Mouse (Mus musculus): ENCODE results near the gene Azgp1. TPM values are rescaled to one million over a fixed set of nuclear protein-coding genes. Genes with fewer than 3 reads are reported as not detected.
"Not testable (repeated sequence)": the region's sequence is repeated elsewhere in the genome, so short reads cannot be mapped to it uniquely, and the experiment has no call there.

Azgp1 gene
- not detected in 2 replicates for polyA plus RNA-seq (2016; fragmentation: Nextera tagmentation; extraction: Ambion mirVana)

- no peaks in the 10 kb centered on the region for H3K4me1 ChIP-seq
- no peaks in the 10 kb centered on the region for H3K27me3 ChIP-seq (ENCODE audit: low read depth, poor library complexity, severe bottlenecking)
- no peak for DNase-seq (ENCODE audit: low spot score)
- 84% methylated on average over 4 of the region's 4 CpGs for WGBS
- no peaks in the 10 kb centered on the region for H3K36me3 ChIP-seq
- H3K4me3 ChIP-seq = no peak within 1 kb of the TSS
- no peaks in the 10 kb centered on the region for H3K9me3 ChIP-seq (replicated peaks)
- no peak within 1 kb of the TSS for H3K27ac ChIP-seq
Observed at GRCm38 (mm10) chr5:137981300-137981699, at the start of gene Azgp1. TSS of gene Azgp1 (plus strand) at chr5:137981520.

DNA sequence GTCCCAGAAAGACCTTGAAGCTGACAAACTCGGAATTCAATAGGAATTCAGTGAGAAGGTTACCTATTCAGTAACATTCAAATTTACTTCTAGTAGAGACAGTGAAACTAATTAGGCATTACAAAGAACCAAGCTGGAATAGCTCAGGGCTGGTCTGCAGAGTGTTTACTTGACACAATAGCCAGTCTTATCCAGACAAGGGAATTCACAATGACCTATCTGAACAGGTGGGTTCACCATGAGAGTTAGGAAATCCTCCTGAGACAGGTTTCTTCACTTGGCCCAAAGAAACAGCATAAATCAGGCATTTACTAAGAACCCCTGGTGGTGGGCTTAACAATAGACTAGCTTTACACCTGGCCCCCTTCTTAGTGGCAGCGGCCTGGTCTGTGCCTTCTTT, 47.4 kb upstream of the Azgp1 start:
- whole genome bisulfite sequencing = 79% methylated on average over 2 of the region's 2 CpGs
- H3K4me1 ChIP-seq; H3K27ac ChIP-seq; H3K4me3 ChIP-seq; DNase-seq (ENCODE audit: low spot score); H3K36me3 ChIP-seq; H3K9me3 ChIP-seq (replicated peaks); H3K27me3 ChIP-seq (ENCODE audit: low read depth, poor library complexity, severe bottlenecking): not testable (repeated sequence)

GRCm38 (mm10) chr5:137936486-137936885, 44.8 kb upstream of the Azgp1 start:
- Histone ChIP-seq H3K4me3 (no peak overlapping the region), H3K4me1 (no peaks in the 10 kb centered on the region)

GRCm38 (mm10) chr5:137937238-137937637, 44.1 kb upstream of the Azgp1 start:
- WGBS = 70% methylated on average over 4 of the region's 4 CpGs

More at GRCm38 (mm10) chr5:137936486-137936885, 44.8 kb upstream of the Azgp1 start:
- Histone ChIP-seq H3K27ac (no peak overlapping the region), H3K27me3 (ENCODE audit: low read depth, poor library complexity, severe bottlenecking) (no peaks in the 10 kb centered on the region), H3K36me3 (no peaks in the 10 kb centered on the region), H3K9me3 (replicated peaks) (no peaks in the 10 kb centered on the region)
- WGBS = 88% methylated on average over 2 of the region's 2 CpGs
- no peak for DNase-seq (ENCODE audit: low spot score)

DNA sequence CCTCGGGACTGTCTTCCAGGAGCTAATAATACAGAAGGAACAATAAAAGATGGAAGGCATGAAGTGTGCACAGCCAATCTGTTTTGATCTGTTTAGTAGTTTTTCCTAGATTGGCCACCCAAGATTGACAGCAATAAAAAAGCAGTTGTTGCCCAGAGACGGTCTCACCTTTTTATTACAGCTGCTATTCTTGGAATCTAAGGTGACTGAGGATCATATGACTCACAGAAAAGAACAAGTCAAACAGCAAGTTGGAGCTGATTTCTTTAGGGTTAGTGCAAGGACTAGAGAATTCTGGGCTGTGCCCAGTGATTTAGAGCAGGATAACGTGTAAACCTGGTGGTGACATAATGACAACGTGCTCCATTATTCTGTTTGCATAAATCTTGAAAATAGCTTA, 40.4 kb upstream of the Azgp1 start:
- no peak for DNase-seq (ENCODE audit: low spot score)
- H3K4me3 ChIP-seq = no peak overlapping the region
- H3K36me3 ChIP-seq = no peaks in the 10 kb centered on the region
- no peaks in the 10 kb centered on the region for H3K27me3 ChIP-seq (ENCODE audit: low read depth, poor library complexity, severe bottlenecking)
- H3K4me1 ChIP-seq = no peaks in the 10 kb centered on the region
- H3K9me3 ChIP-seq (replicated peaks) = no peaks in the 10 kb centered on the region
- WGBS = 75% methylated on average over 4 of the region's 4 CpGs
- H3K27ac ChIP-seq = no peak overlapping the region

More at GRCm38 (mm10) chr5:137937238-137937637, 44.1 kb upstream of the Azgp1 start:
- H3K27ac ChIP-seq = no peak overlapping the region
- no peaks in the 10 kb centered on the region for H3K27me3 ChIP-seq (ENCODE audit: low read depth, poor library complexity, severe bottlenecking)
- no peaks in the 10 kb centered on the region for H3K9me3 ChIP-seq (replicated peaks)
- no peaks in the 10 kb centered on the region for H3K36me3 ChIP-seq
- H3K4me1 ChIP-seq = no peaks in the 10 kb centered on the region
- no peak for DNase-seq (ENCODE audit: low spot score)
- H3K4me3 ChIP-seq = no peak overlapping the region

GRCm38 (mm10) chr5:137943133-137943532, 38.2 kb upstream of the Azgp1 start:
- no peaks in the 10 kb centered on the region for H3K9me3 ChIP-seq (replicated peaks)
- H3K4me1 ChIP-seq = no peaks in the 10 kb centered on the region
- no peaks in the 10 kb centered on the region for H3K27me3 ChIP-seq (ENCODE audit: low read depth, poor library complexity, severe bottlenecking)
- WGBS = 68% methylated on average over 1 of the region's 1 CpGs
- H3K27ac ChIP-seq = no peak overlapping the region
- H3K4me3 ChIP-seq = no peak overlapping the region
- H3K36me3 ChIP-seq = no peaks in the 10 kb centered on the region
- DNase-seq (ENCODE audit: low spot score) = no peak

DNA sequence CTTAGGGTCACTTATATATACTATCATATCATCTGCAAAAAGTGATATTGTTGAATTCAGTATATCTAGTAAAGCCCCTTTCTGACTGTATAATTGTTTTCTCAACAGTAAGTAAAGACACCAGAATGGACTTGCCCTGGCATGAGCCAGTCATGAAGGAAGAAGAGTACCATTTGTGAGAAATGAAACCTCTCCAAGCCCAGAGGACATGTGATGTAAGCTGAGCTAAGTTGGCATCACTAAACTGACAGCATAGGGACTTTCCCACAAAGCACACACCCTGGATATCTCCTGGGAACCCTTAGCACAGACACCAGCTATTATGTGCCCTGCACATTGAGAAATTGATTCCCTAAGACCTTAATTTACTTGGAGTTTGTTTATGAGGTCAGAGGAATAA, 34.0 kb upstream of the Azgp1 start:
- Histone ChIP-seq H3K27me3 (ENCODE audit: low read depth, poor library complexity, severe bottlenecking) (no peaks in the 10 kb centered on the region), H3K36me3 (no peaks in the 10 kb centered on the region), H3K4me3 (no peak overlapping the region), H3K27ac (no peak overlapping the region), H3K4me1 (no peaks in the 10 kb centered on the region), H3K9me3 (replicated peaks) (no peaks in the 10 kb centered on the region)
- DNase-seq (ENCODE audit: low spot score) = no peak

GRCm38 (mm10) chr5:137951218-137951617, 30.1 kb upstream of the Azgp1 start:
- 53% methylated on average over 6 of the region's 6 CpGs for WGBS
- H3K36me3 ChIP-seq = no peaks in the 10 kb centered on the region
- DNase-seq (ENCODE audit: low spot score) = no peak
- H3K4me1 ChIP-seq = no peaks in the 10 kb centered on the region
- no peaks in the 10 kb centered on the region for H3K9me3 ChIP-seq (replicated peaks)
- no peak overlapping the region for H3K27ac ChIP-seq
- no peaks in the 10 kb centered on the region for H3K27me3 ChIP-seq (ENCODE audit: low read depth, poor library complexity, severe bottlenecking)
- no peak overlapping the region for H3K4me3 ChIP-seq

GRCm38 (mm10) chr5:137956404-137956803, 24.9 kb upstream of the Azgp1 start:
- 92% methylated on average over 3 of the region's 3 CpGs for WGBS
- no peaks in the 10 kb centered on the region for H3K36me3 ChIP-seq
- H3K4me1 ChIP-seq = no peaks in the 10 kb centered on the region
- no peaks in the 10 kb centered on the region for H3K9me3 ChIP-seq (replicated peaks)
- H3K27me3 ChIP-seq (ENCODE audit: low read depth, poor library complexity, severe bottlenecking) = no peaks in the 10 kb centered on the region
- no peak overlapping the region for H3K27ac ChIP-seq
- no peak for DNase-seq (ENCODE audit: low spot score)
- H3K4me3 ChIP-seq = no peak overlapping the region

GRCm38 (mm10) chr5:137962945-137963344, 18.4 kb upstream of the Azgp1 start, which contains the start of gene Gjc3:
TSS of gene Gjc3 (minus strand) at chr5:137963098.
- H3K27ac ChIP-seq = no peak within 1 kb of the TSS
- no peak for DNase-seq (ENCODE audit: low spot score)
- no peaks in the 10 kb centered on the region for H3K27me3 ChIP-seq (ENCODE audit: low read depth, poor library complexity, severe bottlenecking)
- no peak within 1 kb of the TSS for H3K4me3 ChIP-seq
- 89% methylated on average over 8 of the region's 8 CpGs for WGBS
- H3K4me1 ChIP-seq = no peaks in the 10 kb centered on the region
- H3K9me3 ChIP-seq (replicated peaks) = no peaks in the 10 kb centered on the region
- H3K36me3 ChIP-seq = no peaks in the 10 kb centered on the region

GRCm38 (mm10) chr5:137966492-137966891, 14.8 kb upstream of the Azgp1 start:
- no peak for DNase-seq (ENCODE audit: low spot score)

GRCm38 (mm10) chr5:137973161-137973560, 8.2 kb upstream of the Azgp1 start:
- H3K36me3 ChIP-seq = no peaks in the 10 kb centered on the region
- no peaks in the 10 kb centered on the region for H3K27me3 ChIP-seq (ENCODE audit: low read depth, poor library complexity, severe bottlenecking)
- 73% methylated on average over 2 of the region's 2 CpGs for WGBS
- H3K4me1 ChIP-seq = no peaks in the 10 kb centered on the region
- H3K4me3 ChIP-seq = no peak overlapping the region
- no peak overlapping the region for H3K27ac ChIP-seq
- DNase-seq (ENCODE audit: low spot score) = no peak
- no peaks in the 10 kb centered on the region for H3K9me3 ChIP-seq (replicated peaks)

More at GRCm38 (mm10) chr5:137966492-137966891, 14.8 kb upstream of the Azgp1 start:
- Histone ChIP-seq H3K36me3 (no peaks in the 10 kb centered on the region), H3K4me3 (no peak overlapping the region), H3K4me1 (no peaks in the 10 kb centered on the region), H3K27ac (no peak overlapping the region), H3K27me3 (ENCODE audit: low read depth, poor library complexity, severe bottlenecking) (no peaks in the 10 kb centered on the region), H3K9me3 (replicated peaks) (no peaks in the 10 kb centered on the region)

GRCm38 (mm10) chr5:137973738-137974137, 7.6 kb upstream of the Azgp1 start:
- Histone ChIP-seq H3K36me3 (no peaks in the 10 kb centered on the region), H3K4me3 (no peak overlapping the region), H3K27me3 (ENCODE audit: low read depth, poor library complexity, severe bottlenecking) (no peaks in the 10 kb centered on the region), H3K4me1 (no peaks in the 10 kb centered on the region), H3K27ac (no peak overlapping the region), H3K9me3 (replicated peaks) (no peaks in the 10 kb centered on the region)
- no peak for DNase-seq (ENCODE audit: low spot score)
- WGBS = 55% methylated on average over 3 of the region's 3 CpGs

- H3K27ac ChIP-seq = no peak overlapping the region
- no peaks in the 10 kb centered on the region for H3K9me3 ChIP-seq (replicated peaks)
- H3K4me1 ChIP-seq = no peaks in the 10 kb centered on the region
- no peak for DNase-seq (ENCODE audit: low spot score)
- H3K4me3 ChIP-seq = no peak overlapping the region
- no peaks in the 10 kb centered on the region for H3K27me3 ChIP-seq (ENCODE audit: low read depth, poor library complexity, severe bottlenecking)
- 77% methylated on average over 3 of the region's 3 CpGs for WGBS
- no peaks in the 10 kb centered on the region for H3K36me3 ChIP-seq
Observed at GRCm38 (mm10) chr5:137974724-137975123, 6.6 kb upstream of the Azgp1 start.
